Mouse (Mus musculus): ENCODE measurements around the gene Snx25. TPM values are rescaled to one million over a fixed set of nuclear protein-coding genes. Genes with fewer than 3 reads are reported as not detected.

Snx25 gene
- polyA plus RNA-seq, 1 experiment from 2014 or later, result 14.4 TPM

DNA sequence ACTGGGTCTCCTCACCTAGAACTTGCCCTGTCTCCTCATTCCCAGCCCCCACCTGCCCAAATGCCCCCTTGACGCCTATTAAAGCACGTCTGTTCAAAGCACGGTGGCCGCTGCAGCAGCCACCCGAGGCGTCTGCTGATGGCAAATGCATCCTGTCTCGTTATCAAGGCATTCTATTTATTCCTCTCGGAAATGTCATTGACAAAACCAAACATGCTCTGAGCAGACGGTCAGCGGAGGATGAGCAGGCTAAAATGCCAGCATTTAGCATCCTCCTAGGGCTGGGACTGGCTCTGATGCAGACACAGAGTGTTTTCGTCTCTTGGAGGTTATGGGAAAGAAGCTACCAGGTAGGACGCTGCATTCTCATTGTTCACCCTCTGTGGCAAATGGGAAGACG, 111.7 kb downstream of the Snx25 start:
- H3K9me3 ChIP-seq (ENCODE audit: control insufficient read depth, low read length), result no peaks in the 10 kb centered on the region
- no peak overlapping the region for H3K27ac ChIP-seq
- H3K4me3 ChIP-seq (replicated peaks; ENCODE audit: low read length), result no peak overlapping the region
- H3K9ac ChIP-seq, result no peak overlapping the region
- DNase-seq (ENCODE audit: low spot score) (no peak), ATAC-seq (ENCODE audit: low FRiP score) (no peak)
- 66% methylated on average over 13 of the region's 13 CpGs for WGBS
- no peaks in the 10 kb centered on the region for H3K4me1 ChIP-seq (replicated peaks; ENCODE audit: control insufficient read depth, insufficient read depth, low read length)
- no peaks in the 10 kb centered on the region for H3K27me3 ChIP-seq (ENCODE audit: control insufficient read depth, insufficient read depth, low read length)
- peaks cover 37% of the 10 kb centered on the region for H3K36me3 ChIP-seq (replicated peaks; ENCODE audit: control insufficient read depth, insufficient read depth)
- H3K4me2 ChIP-seq (replicated peaks), result no peak overlapping the region

DNA sequence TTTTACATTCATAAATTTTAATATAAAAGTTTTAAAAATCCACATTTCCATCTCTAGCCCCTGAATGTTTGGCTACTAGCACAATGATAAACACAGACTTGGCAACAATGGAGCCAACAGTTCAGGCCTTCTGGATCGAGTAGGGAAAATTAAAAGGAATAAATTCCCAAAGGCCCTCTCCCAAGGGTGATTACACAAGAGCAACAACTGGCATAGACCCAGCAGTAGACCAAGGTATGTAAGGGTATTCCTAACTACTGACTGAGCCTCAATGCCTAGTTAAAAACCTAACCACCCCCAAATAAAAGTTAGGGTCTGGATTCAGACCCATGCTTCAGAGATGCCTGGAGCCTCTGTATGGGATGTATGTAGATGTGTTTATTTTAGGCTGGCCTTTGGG, 112.3 kb downstream of the Snx25 start:
- no peak overlapping the region for H3K4me2 ChIP-seq (replicated peaks)
- WGBS, result 58% methylated on average over 1 of the region's 1 CpGs
- H3K4me3 ChIP-seq (replicated peaks; ENCODE audit: low read length), result no peak overlapping the region
- H3K9me3 ChIP-seq (ENCODE audit: control insufficient read depth, low read length), result no peaks in the 10 kb centered on the region
- no peak overlapping the region for H3K27ac ChIP-seq
- H3K9ac ChIP-seq, result no peak overlapping the region
- DNase-seq (ENCODE audit: low spot score) (no peak), ATAC-seq (ENCODE audit: low FRiP score) (no peak)
- peaks cover 38% of the 10 kb centered on the region for H3K36me3 ChIP-seq (replicated peaks; ENCODE audit: control insufficient read depth, insufficient read depth)
- no peaks in the 10 kb centered on the region for H3K4me1 ChIP-seq (replicated peaks; ENCODE audit: control insufficient read depth, insufficient read depth, low read length)
- no peaks in the 10 kb centered on the region for H3K27me3 ChIP-seq (ENCODE audit: control insufficient read depth, insufficient read depth, low read length)

DNA sequence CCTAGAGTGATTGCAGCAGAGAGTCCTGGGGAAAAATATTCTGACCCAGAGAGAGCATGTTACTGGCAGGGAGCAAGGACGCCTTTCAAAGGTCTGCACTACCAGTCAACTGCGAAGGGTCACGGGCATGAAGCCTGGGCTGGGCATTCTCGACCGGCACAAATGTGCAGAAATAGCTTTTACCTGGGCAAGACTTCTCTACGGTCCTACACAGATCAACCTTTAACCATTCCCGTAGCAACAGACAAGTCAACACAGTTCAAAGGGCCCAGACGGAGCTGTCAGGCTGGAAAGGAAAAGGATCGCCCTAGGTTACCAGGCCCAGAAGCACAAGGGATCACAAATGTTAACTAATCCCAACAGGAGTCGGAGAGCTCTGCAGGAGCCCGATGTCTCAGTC, 115.7 kb downstream of the Snx25 start:
- Histone ChIP-seq H3K4me1 (replicated peaks; ENCODE audit: control insufficient read depth, insufficient read depth, low read length) (no peaks in the 10 kb centered on the region), H3K4me3 (replicated peaks; ENCODE audit: low read length) (no peak overlapping the region), H3K36me3 (replicated peaks; ENCODE audit: control insufficient read depth, insufficient read depth) (peaks cover 24% of the 10 kb centered on the region; the same call in 1 of the 2 replicates), H3K9me3 (ENCODE audit: control insufficient read depth, low read length) (no peaks in the 10 kb centered on the region), H3K27ac (no peak overlapping the region), H3K9ac (no peak overlapping the region), H3K4me2 (replicated peaks) (no peak overlapping the region), H3K27me3 (ENCODE audit: control insufficient read depth, insufficient read depth, low read length) (no peaks in the 10 kb centered on the region)
- DNase-seq (ENCODE audit: low spot score) (no peak), ATAC-seq (ENCODE audit: low FRiP score) (no peak)
- WGBS, result 69% methylated on average over 11 of the region's 11 CpGs

DNA sequence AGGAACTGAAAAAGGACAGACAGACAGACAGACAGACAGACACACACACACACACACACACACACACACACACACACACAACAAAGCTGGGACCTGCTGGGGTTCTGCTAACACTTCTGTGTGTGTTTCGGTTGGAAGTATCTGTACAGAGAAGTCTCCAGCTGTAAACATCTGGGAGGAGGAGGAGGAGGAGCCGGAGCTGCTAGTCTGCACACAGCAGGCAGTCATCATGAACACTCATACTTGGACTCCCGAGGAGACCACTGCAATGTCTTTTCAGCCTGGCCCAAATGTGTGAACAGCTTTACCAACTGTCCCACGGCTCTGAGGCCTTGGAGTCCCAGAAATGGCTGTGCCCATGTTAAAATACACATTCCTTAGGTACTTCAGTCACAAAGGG, 127.6 kb downstream of the Snx25 start:
- H3K27ac ChIP-seq, result no peak overlapping the region
- 67% methylated on average over 4 of the region's 4 CpGs for WGBS
- no peaks in the 10 kb centered on the region for H3K4me1 ChIP-seq (replicated peaks; ENCODE audit: control insufficient read depth, insufficient read depth, low read length)
- no peaks in the 10 kb centered on the region for H3K27me3 ChIP-seq (ENCODE audit: control insufficient read depth, insufficient read depth, low read length)
- H3K4me2 ChIP-seq (replicated peaks), result no peak overlapping the region
- H3K36me3 ChIP-seq (replicated peaks; ENCODE audit: control insufficient read depth, insufficient read depth), result no peaks in the 10 kb centered on the region
- H3K4me3 ChIP-seq (replicated peaks; ENCODE audit: low read length), result no peak overlapping the region
- H3K9me3 ChIP-seq (ENCODE audit: control insufficient read depth, low read length), result no peaks in the 10 kb centered on the region
- no peak for DNase-seq (ENCODE audit: low spot score)
- no peak overlapping the region for H3K9ac ChIP-seq
- no peak for ATAC-seq (ENCODE audit: low FRiP score)

DNA sequence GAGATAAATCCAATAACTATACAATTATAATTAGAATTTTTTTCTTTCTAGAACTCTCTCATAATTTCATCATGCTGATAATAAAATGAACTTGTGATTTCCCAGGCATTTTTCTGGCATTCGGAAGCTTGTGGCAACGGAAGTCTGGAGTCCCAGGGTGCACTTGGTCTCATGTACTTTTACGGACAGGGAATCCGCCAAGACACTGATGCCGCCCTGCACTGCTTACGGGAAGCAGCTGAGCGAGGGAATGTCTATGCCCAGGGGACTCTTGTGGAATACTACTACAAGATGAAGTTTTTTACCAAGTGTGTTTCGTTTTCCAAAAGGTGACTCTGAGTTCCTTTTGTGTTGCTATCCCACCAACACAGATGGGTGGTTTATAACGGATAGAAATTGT, 129.2 kb downstream of the Snx25 start:
- Histone ChIP-seq H3K36me3 (replicated peaks; ENCODE audit: control insufficient read depth, insufficient read depth) (no peaks in the 10 kb centered on the region), H3K9ac (no peak overlapping the region)
- WGBS, result 92% methylated on average over 9 of the region's 9 CpGs

DNA sequence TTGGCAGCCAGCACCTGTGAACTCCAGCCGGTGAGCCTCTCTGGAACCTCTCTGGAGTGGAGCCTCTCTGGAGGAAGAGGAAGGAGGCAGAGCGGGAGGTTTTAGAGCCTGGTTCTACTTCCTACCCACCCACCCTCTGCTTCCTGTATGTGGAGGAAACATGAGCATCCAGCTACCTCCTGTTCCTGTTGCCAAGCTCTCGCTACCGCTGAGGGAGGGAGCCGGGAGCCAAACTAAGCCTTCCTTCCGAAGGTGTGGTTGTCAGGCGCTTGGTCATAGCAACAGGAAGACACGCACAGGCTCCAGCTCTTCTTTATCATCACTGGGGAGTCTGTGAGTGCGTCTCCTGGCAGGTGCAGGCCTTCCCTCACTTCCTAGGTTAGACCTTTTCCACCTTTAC, 129.8 kb downstream of the Snx25 start:
- Histone ChIP-seq H3K27ac (no peak overlapping the region), H3K9ac (no peak overlapping the region), H3K9me3 (ENCODE audit: control insufficient read depth, low read length) (no peaks in the 10 kb centered on the region), H3K36me3 (replicated peaks; ENCODE audit: control insufficient read depth, insufficient read depth) (no peaks in the 10 kb centered on the region), H3K27me3 (ENCODE audit: control insufficient read depth, insufficient read depth, low read length) (no peaks in the 10 kb centered on the region), H3K4me3 (replicated peaks; ENCODE audit: low read length) (no peak overlapping the region), H3K4me2 (replicated peaks) (no peak overlapping the region), H3K4me1 (replicated peaks; ENCODE audit: control insufficient read depth, insufficient read depth, low read length) (no peaks in the 10 kb centered on the region)
- no peak for ATAC-seq (ENCODE audit: low FRiP score)
- 90% methylated on average over 9 of the region's 9 CpGs for WGBS
- DNase-seq (ENCODE audit: low spot score), result no peak

More for the DNA sequence above, 129.2 kb downstream of the Snx25 start:
- Histone ChIP-seq H3K4me2 (replicated peaks) (no peak overlapping the region), H3K4me1 (replicated peaks; ENCODE audit: control insufficient read depth, insufficient read depth, low read length) (no peaks in the 10 kb centered on the region), H3K27me3 (ENCODE audit: control insufficient read depth, insufficient read depth, low read length) (no peaks in the 10 kb centered on the region), H3K9me3 (ENCODE audit: control insufficient read depth, low read length) (no peaks in the 10 kb centered on the region), H3K27ac (no peak overlapping the region), H3K4me3 (replicated peaks; ENCODE audit: low read length) (no peak overlapping the region)
- DNase-seq (ENCODE audit: low spot score) (no peak), ATAC-seq (ENCODE audit: low FRiP score) (no peak)

DNA sequence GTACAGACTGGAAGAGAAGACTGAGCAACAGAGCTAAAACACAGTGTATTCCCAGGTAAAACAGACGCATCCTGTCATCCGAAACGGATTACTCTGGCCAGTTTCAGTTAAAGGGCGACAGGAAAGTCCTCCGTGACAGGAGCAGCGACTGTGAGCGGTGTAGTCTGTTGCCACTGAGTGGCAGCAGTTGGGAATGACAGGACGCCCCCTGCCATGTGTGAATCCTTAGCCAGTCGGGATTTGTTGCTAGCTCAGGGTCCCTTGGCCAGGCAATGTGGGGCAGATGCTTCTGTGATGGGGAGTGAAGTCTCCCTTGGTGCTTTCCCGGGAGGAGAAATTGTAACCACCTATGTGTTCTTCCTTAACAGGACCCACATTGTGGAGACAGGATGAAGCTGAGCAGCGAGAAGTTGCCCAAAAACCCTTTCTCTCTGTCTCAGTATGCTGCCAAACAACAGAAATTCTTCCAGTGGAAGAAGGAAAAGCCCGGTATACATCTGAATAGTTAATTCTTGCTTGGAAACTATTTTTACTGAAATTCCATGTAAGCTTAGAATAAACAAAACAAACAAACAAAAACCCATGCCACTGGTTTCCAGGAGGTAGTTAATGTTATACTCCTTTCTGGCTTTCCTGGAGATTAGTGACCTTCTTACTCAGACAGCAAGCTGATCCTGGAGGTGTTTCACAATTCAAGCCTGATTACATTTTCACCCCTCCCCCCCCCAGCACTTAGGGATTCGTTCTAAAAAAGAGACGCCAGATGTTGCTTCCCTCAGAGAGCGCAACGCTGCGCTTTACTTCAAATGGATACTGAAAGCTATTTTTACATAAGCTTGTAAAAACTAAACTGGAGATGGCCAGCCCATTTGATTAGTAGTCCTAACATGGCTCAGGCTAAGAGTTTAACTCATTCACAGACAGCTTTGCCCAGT, 140.9 kb downstream of the Snx25 start:
- DNase-seq (ENCODE audit: low spot score) (peak; percentile 40), ATAC-seq (ENCODE audit: low FRiP score) (no peak)
- Histone ChIP-seq H3K4me2 (replicated peaks) (peak overlapping the region; percentile 33), H3K9ac (0 out of 2 replicates have a peak overlapping the region, but pooled peaks have one; percentile 18), H3K9me3 (ENCODE audit: control insufficient read depth, low read length) (no peaks in the 10 kb centered on the region), H3K27ac (no peak overlapping the region), H3K4me1 (replicated peaks; ENCODE audit: control insufficient read depth, insufficient read depth, low read length) (0 out of 2 replicates have a peak, but pooled peaks cover 8% of the 10 kb centered on the region), H3K4me3 (replicated peaks; ENCODE audit: low read length) (no peak overlapping the region), H3K36me3 (replicated peaks; ENCODE audit: control insufficient read depth, insufficient read depth) (no peaks in the 10 kb centered on the region), H3K27me3 (ENCODE audit: control insufficient read depth, insufficient read depth, low read length) (no peaks in the 10 kb centered on the region)
- 17% methylated on average over 17 of the region's 17 CpGs for WGBS

DNA sequence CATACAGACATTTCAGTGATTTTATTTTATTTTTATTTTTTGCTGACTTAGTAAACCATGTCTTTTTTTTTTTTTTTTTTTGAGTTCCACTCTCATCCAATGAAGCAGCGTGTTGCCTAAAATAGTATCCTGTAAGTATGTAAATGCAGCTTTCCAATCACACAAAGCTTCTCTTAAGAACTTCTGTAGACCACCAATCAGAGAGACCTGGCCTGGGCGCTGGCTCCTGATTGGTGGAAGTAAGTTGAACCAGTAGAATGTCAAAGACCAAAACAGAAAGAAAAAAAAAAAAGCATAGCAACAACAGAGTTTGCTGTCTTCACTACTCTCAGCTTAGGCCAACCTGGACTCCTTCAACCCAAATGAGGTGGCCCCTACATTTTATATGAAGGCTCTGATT, 141.7 kb downstream of the Snx25 start:
- 0 out of 2 replicates have a peak, but pooled peaks cover 8% of the 10 kb centered on the region for H3K4me1 ChIP-seq (replicated peaks; ENCODE audit: control insufficient read depth, insufficient read depth, low read length)
- H3K4me2 ChIP-seq (replicated peaks), result peak overlapping the region; percentile 33
- WGBS, result 50% methylated on average over 2 of the region's 2 CpGs
- no peaks in the 10 kb centered on the region for H3K27me3 ChIP-seq (ENCODE audit: control insufficient read depth, insufficient read depth, low read length)
- 0 out of 2 replicates have a peak overlapping the region, but pooled peaks have one; percentile 18 for H3K9ac ChIP-seq
- no peaks in the 10 kb centered on the region for H3K9me3 ChIP-seq (ENCODE audit: control insufficient read depth, low read length)
- H3K4me3 ChIP-seq (replicated peaks; ENCODE audit: low read length), result no peak overlapping the region
- no peak overlapping the region for H3K27ac ChIP-seq
- ATAC-seq (ENCODE audit: low FRiP score), result no peak
- no peaks in the 10 kb centered on the region for H3K36me3 ChIP-seq (replicated peaks; ENCODE audit: control insufficient read depth, insufficient read depth)
- no peak for DNase-seq (ENCODE audit: low spot score)

DNA sequence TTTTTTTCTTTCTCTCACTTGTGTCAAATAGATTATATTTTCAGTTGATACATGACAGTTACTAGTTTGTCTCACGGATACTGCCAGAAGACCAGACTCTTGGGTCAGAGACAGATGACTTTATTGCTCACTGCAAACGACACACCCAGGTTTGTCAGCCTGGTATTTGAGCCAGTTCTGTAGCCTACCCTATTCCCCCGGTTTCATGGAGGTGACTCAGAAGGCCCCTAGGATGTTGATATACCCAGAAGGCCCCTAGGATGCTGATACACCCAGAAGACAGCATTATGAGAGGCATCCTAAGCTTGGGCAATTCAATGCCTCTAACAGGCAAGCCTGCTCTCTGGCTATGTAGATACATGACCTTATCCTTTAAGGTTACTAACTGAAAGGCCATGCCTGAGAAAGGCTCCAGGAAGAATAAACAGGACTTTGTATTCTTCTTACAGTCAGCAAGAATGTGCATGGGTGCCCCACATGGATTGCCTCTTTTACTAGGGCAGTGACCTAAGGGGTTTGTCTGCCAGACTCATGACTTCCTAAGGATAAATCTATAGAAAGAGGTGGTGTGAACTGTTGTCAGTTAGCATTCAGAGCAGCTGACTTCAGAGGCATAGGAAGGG, 144.8 kb downstream of the Snx25 start:
- Histone ChIP-seq H3K4me2 (replicated peaks) (no peak overlapping the region), H3K9me3 (ENCODE audit: control insufficient read depth, low read length) (no peaks in the 10 kb centered on the region), H3K27ac (no peak overlapping the region), H3K4me1 (replicated peaks; ENCODE audit: control insufficient read depth, insufficient read depth, low read length) (0 out of 2 replicates have a peak, but pooled peaks cover 8% of the 10 kb centered on the region), H3K27me3 (ENCODE audit: control insufficient read depth, insufficient read depth, low read length) (no peaks in the 10 kb centered on the region), H3K4me3 (replicated peaks; ENCODE audit: low read length) (no peak overlapping the region), H3K36me3 (replicated peaks; ENCODE audit: control insufficient read depth, insufficient read depth) (no peaks in the 10 kb centered on the region), H3K9ac (no peak overlapping the region)
- ATAC-seq (ENCODE audit: low FRiP score), result no peak
- 75% methylated on average over 3 of the region's 3 CpGs for WGBS
- DNase-seq (ENCODE audit: low spot score), result no peak
